Mouse (Mus musculus): Measurements from ENCODE around the gene Fzd9. TPM values are rescaled to one million over a fixed set of nuclear protein-coding genes. Genes with fewer than 3 reads are reported as not detected.

The Fzd9 gene
- total and polyA plus RNA-seq, 3 experiments, result not detected

- Histone ChIP-seq H3K27me3 (replicated peaks) (peaks cover 48% of the 10 kb centered on the region), H3K4me2 (ENCODE audit: insufficient read depth, low read depth, poor library complexity, severe bottlenecking) (no peak overlapping the region), H3K9ac (ENCODE audit: insufficient read depth, low read depth) (no peak overlapping the region), H3K4me3 (replicated peaks in 1 of 3; ENCODE audit: low read depth in 2 of 3, low read length in 2 of 3, poor library complexity in 1 of 3) (no peak overlapping the region), H3K9me3 (replicated peaks; ENCODE audit: low read length) (no peaks in the 10 kb centered on the region), H3K27ac (ENCODE audit: insufficient read depth, low read depth) (no peak overlapping the region), H3K79me2 (replicated peaks; ENCODE audit: control insufficient read depth, extremely low read depth, insufficient read depth, poor library complexity, severe bottlenecking) (no peaks in the 10 kb centered on the region), H3K36me3 (replicated peaks in 1 of 2; ENCODE audit: control insufficient read depth in 1 of 2, insufficient read depth in 1 of 2, low read length in 1 of 2) (no peaks in the 10 kb centered on the region), H3K4me1 (ENCODE audit: control insufficient read depth in 1 of 2, insufficient read depth in 2 of 2) (peaks cover 0 to 8% of the 10 kb centered on the region in 2 experiments; a peak in 3 of 4 replicates)
- dilution Hi-C loops (cut with MboI; ENCODE audit: extremely low pct_ligation_motif_present, extremely low pct_unique_long_range_greater_than_20kb, low sequenced_read_pairs) (no loop called here), in situ Hi-C loops (cut with MboI; ENCODE audit: low pct_ligation_motif_present, low pct_unique_long_range_greater_than_20kb, low sequenced_read_pairs) (no loop called here)
- no peak for TF ChIP-seq GABPA (IDR thresholded peaks at IDR 0.05; ENCODE audit: insufficient replicate concordance, low read depth, low read length)
- no peak for DNase-seq (ENCODE audit: extremely low read depth)
Measured at GRCm38 (mm10) chr5:135269451-135269850, 18.4 kb upstream of the Fzd9 start.

- no peak for TF ChIP-seq MAX (IDR thresholded peaks at IDR 0.05; ENCODE audit: low read length)
- no peak overlapping the region for H3K9ac ChIP-seq (ENCODE audit: insufficient read depth, low read depth)
- no peak overlapping the region for H3K4me3 ChIP-seq (replicated peaks in 1 of 3; ENCODE audit: low read depth in 2 of 3, low read length in 2 of 3, poor library complexity in 1 of 3)
- peak; percentile 19 for DNase-seq (ENCODE audit: extremely low read depth)
- no peaks in the 10 kb centered on the region for H3K79me2 ChIP-seq (replicated peaks; ENCODE audit: control insufficient read depth, extremely low read depth, insufficient read depth, poor library complexity, severe bottlenecking)
- dilution Hi-C loops (cut with MboI; ENCODE audit: extremely low pct_ligation_motif_present, extremely low pct_unique_long_range_greater_than_20kb, low sequenced_read_pairs), result no loop called here
- H3K27me3 ChIP-seq (replicated peaks), result peaks cover 28% of the 10 kb centered on the region
- no peaks in the 10 kb centered on the region for H3K36me3 ChIP-seq (replicated peaks in 1 of 2; ENCODE audit: control insufficient read depth in 1 of 2, insufficient read depth in 1 of 2, low read length in 1 of 2)
- H3K4me2 ChIP-seq (ENCODE audit: insufficient read depth, low read depth, poor library complexity, severe bottlenecking), result no peak overlapping the region
- no peak overlapping the region for H3K27ac ChIP-seq (ENCODE audit: insufficient read depth, low read depth)
- peaks cover 0 to 11% of the 10 kb centered on the region in 2 experiments; a peak in 3 of 4 replicates for H3K4me1 ChIP-seq (ENCODE audit: control insufficient read depth in 1 of 2, insufficient read depth in 2 of 2)
- H3K9me3 ChIP-seq (replicated peaks; ENCODE audit: low read length), result no peaks in the 10 kb centered on the region
- in situ Hi-C loops (cut with MboI; ENCODE audit: low pct_ligation_motif_present, low pct_unique_long_range_greater_than_20kb, low sequenced_read_pairs), result no loop called here
Measured at GRCm38 (mm10) chr5:135264548-135264947, 13.5 kb upstream of the Fzd9 start.

GRCm38 (mm10) chr5:135263866-135264503 lies 13.0 kb upstream of the Fzd9 start:
- Histone ChIP-seq H3K9me3 (replicated peaks; ENCODE audit: low read length) (no peaks in the 10 kb centered on the region), H3K36me3 (replicated peaks in 1 of 2; ENCODE audit: control insufficient read depth in 1 of 2, insufficient read depth in 1 of 2, low read length in 1 of 2) (no peaks in the 10 kb centered on the region), H3K27me3 (replicated peaks) (peaks cover 26% of the 10 kb centered on the region), H3K9ac (ENCODE audit: insufficient read depth, low read depth) (no peak overlapping the region), H3K79me2 (replicated peaks; ENCODE audit: control insufficient read depth, extremely low read depth, insufficient read depth, poor library complexity, severe bottlenecking) (no peaks in the 10 kb centered on the region), H3K4me3 (replicated peaks in 1 of 3; ENCODE audit: low read depth in 2 of 3, low read length in 2 of 3, poor library complexity in 1 of 3) (no peak overlapping the region), H3K27ac (ENCODE audit: insufficient read depth, low read depth) (no peak overlapping the region), H3K4me2 (ENCODE audit: insufficient read depth, low read depth, poor library complexity, severe bottlenecking) (no peak overlapping the region), H3K4me1 (ENCODE audit: control insufficient read depth in 1 of 2, insufficient read depth in 2 of 2) (peaks cover 0 to 9% of the 10 kb centered on the region in 2 experiments; a peak in 2 of 4 replicates)
- in situ Hi-C loops (cut with MboI; ENCODE audit: low pct_ligation_motif_present, low pct_unique_long_range_greater_than_20kb, low sequenced_read_pairs) (no loop called here), dilution Hi-C loops (cut with MboI; ENCODE audit: extremely low pct_ligation_motif_present, extremely low pct_unique_long_range_greater_than_20kb, low sequenced_read_pairs) (no loop called here)
- TF ChIP-seq USF2 (conservative IDR thresholded peaks at IDR 0.05; ENCODE audit: low read depth, low read length), result no peak
- TF ChIP-seq RAD21 (IDR thresholded peaks at IDR 0.05; ENCODE audit: low read depth, low read length), result no peak
- no peak for TF ChIP-seq MAX (IDR thresholded peaks at IDR 0.05; ENCODE audit: low read length)
- TF ChIP-seq HCFC1 (IDR thresholded peaks at IDR 0.05; ENCODE audit: low read depth, low read length), result no peak
- TF ChIP-seq KAT2A (IDR thresholded peaks at IDR 0.05; ENCODE audit: insufficient replicate concordance, low read length), result no peak
- no peak for TF ChIP-seq USF1 (IDR thresholded peaks at IDR 0.05; ENCODE audit: low read depth, low read length)
- TF ChIP-seq TBP (conservative IDR thresholded peaks at IDR 0.05; ENCODE audit: low read depth, low read length), result no peak
- TF ChIP-seq CTCF (conservative IDR thresholded peaks at IDR 0.05 in 1 of 2, IDR thresholded peaks at IDR 0.05 in 1 of 2; ENCODE audit: low read depth in 2 of 2, low read length in 2 of 2), result no peak
- no peak for TF ChIP-seq RCOR1 (conservative IDR thresholded peaks at IDR 0.05; ENCODE audit: low read depth, low read length)
- TF ChIP-seq TCF12 (IDR thresholded peaks at IDR 0.05; ENCODE audit: low read depth, low read length), result no peak
- no peak for TF ChIP-seq MEF2A (IDR thresholded peaks at IDR 0.05; ENCODE audit: borderline replicate concordance, low read depth, low read length)
- TF ChIP-seq ETS1 (conservative IDR thresholded peaks at IDR 0.05; ENCODE audit: low read depth, low read length), result no peak
- TF ChIP-seq SIN3A (IDR thresholded peaks at IDR 0.05; ENCODE audit: low read length), result no peak
- no peak for TF ChIP-seq ZMIZ1 (IDR thresholded peaks at IDR 0.05; ENCODE audit: low read depth, low read length)
- no peak for TF ChIP-seq MAZ (IDR thresholded peaks at IDR 0.05; ENCODE audit: low read depth, low read length)
- no peak for TF ChIP-seq POLR2AphosphoS2 (IDR thresholded peaks at IDR 0.05; ENCODE audit: low read depth, low read length)
- TF ChIP-seq POLR2A (IDR thresholded peaks at IDR 0.05; ENCODE audit: low read depth, low read length), result no peak
- no peak for TF ChIP-seq IRF4 (IDR thresholded peaks at IDR 0.05; ENCODE audit: low read depth, low read length)
- no peak for DNase-seq (ENCODE audit: extremely low read depth)
